Mouse (Mus musculus) midbrain, embryonic 16.5 days (tissue): Measurements from ENCODE around the gene Rad1. TPM values are rescaled to one million over a fixed set of nuclear protein-coding genes. Genes with fewer than 3 reads are reported as not detected.
"Not testable (repeated sequence)": the region's sequence is repeated elsewhere in the genome, so short reads cannot be mapped to it uniquely, and the experiment has no call there.

Experiments used
- ATAC-seq: fragments of 200-750 bp; cut with Nextera tagmentation; 2 replicates; pipeline ENCODE4 v1.8.0; 2017; ENCODE audit warnings: moderate TSS enrichment
- H3K27ac ChIP-seq: fragments of 300-500 bp; sonication (generic); 2 replicates; pipeline ENCODE4 v1.5.1; 2014; ENCODE audit warnings: mild to moderate bottlenecking, low read length, mixed read lengths
- H3K27me3 ChIP-seq: fragments of 300-500 bp; sonication (generic); 2 replicates; pipeline ENCODE4 v1.6.1; 2014; ENCODE audit warnings: low read depth, low read length, mixed read lengths; ENCODE audit not compliant: control insufficient read depth, insufficient read depth
- H3K36me3 ChIP-seq: fragments of 300-500 bp; sonication (generic); 2 replicates; pipeline ENCODE4 v1.6.1; 2014; ENCODE audit warnings: mild to moderate bottlenecking, low read length, moderate library complexity, mixed read lengths; ENCODE audit not compliant: control insufficient read depth, insufficient read depth
- H3K4me1 ChIP-seq: fragments of 300-500 bp; sonication (generic); 2 replicates; pipeline ENCODE4 v1.6.1; 2014; ENCODE audit warnings: mild to moderate bottlenecking, low read length, mixed read lengths; ENCODE audit not compliant: control insufficient read depth, insufficient read depth
- H3K4me2 ChIP-seq: fragments of 300-500 bp; sonication (generic); 2 replicates; pipeline ENCODE4 v1.6.1; 2014; ENCODE audit warnings: mild to moderate bottlenecking, low read length, mixed read lengths
- H3K4me3 ChIP-seq: fragments of 300-500 bp; sonication (generic); 2 replicates; pipeline ENCODE4 v1.5.1; 2014; ENCODE audit warnings: low read depth, mild to moderate bottlenecking, low read length, moderate library complexity, mixed read lengths
- H3K9ac ChIP-seq: fragments of 300-500 bp; sonication (generic); 2 replicates; pipeline ENCODE4 v1.6.1; 2014; ENCODE audit warnings: low read depth, low read length, mixed read lengths
- H3K9me3 ChIP-seq: fragments of 300-500 bp; sonication (generic); replicated peaks from 2 replicates; pipeline ENCODE4 v1.6.1; 2014; ENCODE audit warnings: mild to moderate bottlenecking, low read length, mixed read lengths; ENCODE audit not compliant: control insufficient read depth, poor library complexity, severe bottlenecking
- WGBS: fragments of 180-500 bp; shearing (Covaris S2); extraction: QIAGEN DNeasy Blood & Tissue Kit; methylation state at CpG from one replicate; pipeline ENCODE4 v1.1.7; 2014; 5-methylcytosine and 5-hydroxymethylcytosine counted together
- polyA plus RNA-seq: library from polyadenylated mRNA; unstranded; fragments of >200 nt; fragmentation: Nextera tagmentation; extraction: Ambion mirVana; gene quantifications from 2 replicates; pipeline ENCODE4 v1.2.1, GENCODE M21; 2015

Rad1 gene
- polyA plus RNA-seq, 1 experiment from 2014 or later: 20.1 TPM

- Histone ChIP-seq H3K4me2 (peak overlapping the region; percentile 85), H3K27ac (no peak overlapping the region), H3K9me3 (no peaks in the 10 kb centered on the region), H3K27me3 (no peaks in the 10 kb centered on the region), H3K36me3 (no peaks in the 10 kb centered on the region), H3K9ac (no peak overlapping the region), H3K4me3 (no peak overlapping the region), H3K4me1 (peaks cover 17% of the 10 kb centered on the region)
- 84% methylated on average over 3 of the region's 3 CpGs for WGBS
- no peak for ATAC-seq
Observed at GRCm38 (mm10) chr15:10468761-10469160, 17.1 kb upstream of the Rad1 start.

DNA sequence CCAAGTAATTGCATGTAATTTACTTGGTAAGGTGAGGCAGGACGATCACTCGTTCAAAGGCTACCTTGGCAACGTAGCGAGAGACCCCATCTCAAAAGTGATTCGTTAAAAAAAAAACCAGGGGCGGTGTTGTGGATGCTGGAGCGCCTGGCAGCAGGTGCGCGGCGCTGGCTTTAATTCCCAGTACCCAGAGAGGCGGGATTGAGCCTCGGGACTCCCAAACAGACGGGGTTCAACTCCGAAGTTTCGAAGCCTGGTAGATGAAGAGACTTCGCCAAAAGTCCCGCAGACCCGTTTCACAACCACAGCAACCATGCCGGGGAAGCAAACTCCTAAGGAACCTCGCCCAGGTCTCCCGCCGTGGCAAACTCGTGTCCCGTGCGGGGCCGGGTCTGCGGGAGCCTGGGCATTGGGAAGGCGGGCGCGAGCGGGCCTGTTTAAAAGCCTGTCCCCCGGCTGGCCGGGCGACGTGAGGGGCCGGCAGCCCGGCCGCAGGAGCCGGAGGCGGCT lies 16.1 kb upstream of the Rad1 start:
- under 1% methylated on average over 40 of the region's 40 CpGs for WGBS
- H3K27me3 ChIP-seq: no peaks in the 10 kb centered on the region
- H3K4me3 ChIP-seq: peak overlapping the region; percentile 93
- peaks cover 17% of the 10 kb centered on the region for H3K4me1 ChIP-seq
- peak overlapping the region; percentile 85 for H3K4me2 ChIP-seq
- H3K9ac ChIP-seq: peak overlapping the region; percentile 88
- no peaks in the 10 kb centered on the region for H3K36me3 ChIP-seq
- no peaks in the 10 kb centered on the region for H3K9me3 ChIP-seq
- peak overlapping the region; percentile 85 for H3K27ac ChIP-seq
- peak; percentile 34 for ATAC-seq

DNA sequence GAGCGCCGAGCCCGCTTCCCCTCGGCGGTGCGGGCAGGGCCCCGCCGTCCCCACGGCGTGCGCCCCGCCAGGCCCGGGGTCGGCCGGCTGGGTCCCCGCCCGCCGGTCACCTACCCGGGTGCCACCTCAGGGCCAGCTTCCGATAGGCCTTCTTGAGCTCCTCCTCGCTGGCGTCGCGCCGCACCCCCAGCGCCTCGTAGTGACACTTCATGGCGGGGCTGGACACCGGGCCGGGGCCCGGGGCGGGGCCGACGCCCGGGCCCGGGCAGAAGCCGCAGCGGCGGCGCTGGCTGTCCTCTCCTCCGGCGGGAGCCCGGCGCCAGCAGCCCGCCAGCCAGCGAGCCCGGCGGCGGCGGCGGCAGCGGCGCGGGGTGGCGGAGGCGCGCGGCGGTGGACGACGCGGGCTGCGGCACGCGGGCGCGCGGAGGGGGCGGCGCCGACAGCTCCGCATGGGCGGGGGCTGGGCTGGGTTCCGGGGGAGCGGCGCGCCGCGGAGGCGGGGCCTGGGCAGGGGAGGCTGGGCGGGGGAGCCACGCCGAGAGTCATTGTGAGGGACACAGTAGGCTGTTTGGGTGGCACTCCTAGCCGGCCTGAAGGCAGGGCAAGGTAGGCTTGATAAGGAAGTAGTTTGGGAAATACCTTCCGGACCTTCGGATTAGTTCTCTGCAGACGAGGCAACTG lies 15.5 kb upstream of the Rad1 start, which contains the start of gene Dnajc21:
Dnajc21 (minus strand) TSS at position 366 of the 681 bp plus-strand sequence.
- Histone ChIP-seq H3K27ac (peak within 1 kb of the TSS; percentile 85), H3K27me3 (no peaks in the 10 kb centered on the region), H3K9me3 (no peaks in the 10 kb centered on the region), H3K9ac (peak within 1 kb of the TSS; percentile 88), H3K4me1 (peaks cover 17% of the 10 kb centered on the region), H3K4me2 (peak within 1 kb of the TSS; percentile 85), H3K36me3 (no peaks in the 10 kb centered on the region), H3K4me3 (peak within 1 kb of the TSS; percentile 93)
- WGBS: under 1% methylated on average over 67 of the region's 87 CpGs
- peak; percentile 96 for ATAC-seq

GRCm38 (mm10) chr15:10470941-10471340 lies 14.9 kb upstream of the Rad1 start:
- WGBS: 5% methylated on average over 3 of the region's 3 CpGs
- H3K4me1 ChIP-seq: peaks cover 17% of the 10 kb centered on the region
- H3K4me3 ChIP-seq: peak overlapping the region; percentile 93
- peaks cover 5% of the 10 kb centered on the region; the same call in 1 of the 2 replicates for H3K36me3 ChIP-seq
- no peaks in the 10 kb centered on the region for H3K9me3 ChIP-seq
- ATAC-seq: no peak; the same call in 1 of the 2 replicates
- H3K4me2 ChIP-seq: peak overlapping the region; percentile 85
- H3K27me3 ChIP-seq: no peaks in the 10 kb centered on the region
- H3K27ac ChIP-seq: no peak overlapping the region
- peak overlapping the region; percentile 88 for H3K9ac ChIP-seq

DNA sequence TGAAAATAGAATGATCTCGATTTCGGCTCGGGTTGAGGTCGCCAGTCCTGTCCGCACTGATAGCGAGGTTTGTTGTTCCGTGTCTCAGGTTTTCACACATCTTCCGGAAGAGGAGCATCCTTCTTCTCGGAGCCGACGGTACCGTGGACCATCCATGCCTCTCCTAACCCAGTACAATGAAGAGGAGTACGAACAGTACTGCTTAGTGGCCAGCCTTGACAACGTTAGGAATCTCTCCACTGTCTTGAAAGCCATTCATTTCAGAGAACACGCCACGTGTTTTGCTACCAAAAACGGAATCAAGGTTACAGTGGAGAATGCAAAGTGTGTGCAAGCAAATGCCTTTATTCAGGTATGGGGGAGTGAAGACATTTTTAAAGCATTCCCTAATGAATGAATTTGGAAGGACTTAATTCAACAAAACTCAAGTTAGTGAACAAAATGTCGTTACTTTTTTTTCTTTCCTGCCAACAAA lies 584 bp downstream of the Rad1 start:
- Histone ChIP-seq H3K27me3 (no peaks in the 10 kb centered on the region), H3K9ac (peak overlapping the region; percentile 87), H3K4me2 (peak overlapping the region; percentile 79), H3K4me1 (peaks cover 20% of the 10 kb centered on the region), H3K9me3 (no peaks in the 10 kb centered on the region), H3K4me3 (peak overlapping the region; percentile 89), H3K36me3 (peaks cover 12% of the 10 kb centered on the region; the same call in 1 of the 2 replicates), H3K27ac (peak overlapping the region; percentile 87)
- WGBS: 2% methylated on average over 18 of the region's 18 CpGs
- peak; percentile 79 for ATAC-seq

GRCm38 (mm10) chr15:10487246-10487645 lies 1.4 kb downstream of the Rad1 start:
- 66% methylated on average over 2 of the region's 2 CpGs for WGBS
- Histone ChIP-seq H3K27me3 (no peaks in the 10 kb centered on the region), H3K36me3 (peaks cover 12% of the 10 kb centered on the region; the same call in 1 of the 2 replicates), H3K4me3 (no peak overlapping the region), H3K9ac (no peak overlapping the region), H3K27ac (no peak overlapping the region), H3K9me3 (no peaks in the 10 kb centered on the region), H3K4me1 (peaks cover 20% of the 10 kb centered on the region), H3K4me2 (peak overlapping the region; percentile 79; the same call in 1 of the 2 replicates)
- ATAC-seq: no peak

DNA sequence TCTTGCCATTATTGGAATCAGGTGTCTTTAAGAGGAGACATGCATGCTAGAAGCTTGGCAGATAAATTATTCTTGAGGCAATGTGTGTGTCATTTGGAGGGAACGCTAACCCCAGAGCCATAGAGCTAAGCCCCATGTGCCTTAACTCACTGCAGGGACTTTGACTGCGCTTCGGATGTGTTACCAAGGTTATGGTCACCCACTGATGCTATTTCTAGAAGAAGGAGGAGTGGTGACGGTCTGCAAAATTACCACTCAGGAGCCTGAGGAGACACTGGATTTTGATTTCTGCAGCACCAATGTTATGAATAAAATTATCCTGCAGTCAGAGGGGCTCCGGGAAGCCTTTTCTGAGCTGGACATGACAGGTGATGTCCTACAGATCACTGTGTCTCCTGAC lies 4.3 kb downstream of the Rad1 start:
- no peak overlapping the region for H3K4me3 ChIP-seq
- 91% methylated on average over 5 of the region's 5 CpGs for WGBS
- no peak overlapping the region for H3K4me2 ChIP-seq
- no peaks in the 10 kb centered on the region for H3K27me3 ChIP-seq
- H3K27ac ChIP-seq: no peak overlapping the region
- H3K36me3 ChIP-seq: peaks cover 6% of the 10 kb centered on the region; the same call in 1 of the 2 replicates
- H3K9ac ChIP-seq: no peak overlapping the region
- H3K4me1 ChIP-seq: peaks cover 8% of the 10 kb centered on the region
- H3K9me3 ChIP-seq: no peaks in the 10 kb centered on the region
- no peak for ATAC-seq

GRCm38 (mm10) chr15:10495944-10496343 lies 10.1 kb downstream of the Rad1 start:
- Histone ChIP-seq H3K36me3 (no peaks in the 10 kb centered on the region), H3K9me3 (no peaks in the 10 kb centered on the region), H3K27ac (no peak overlapping the region), H3K4me1 (no peaks in the 10 kb centered on the region), H3K27me3 (no peaks in the 10 kb centered on the region), H3K9ac (no peak overlapping the region), H3K4me3 (no peak overlapping the region), H3K4me2 (no peak overlapping the region)
- no peak for ATAC-seq
- 96% methylated on average over 11 of the region's 11 CpGs for WGBS

DNA sequence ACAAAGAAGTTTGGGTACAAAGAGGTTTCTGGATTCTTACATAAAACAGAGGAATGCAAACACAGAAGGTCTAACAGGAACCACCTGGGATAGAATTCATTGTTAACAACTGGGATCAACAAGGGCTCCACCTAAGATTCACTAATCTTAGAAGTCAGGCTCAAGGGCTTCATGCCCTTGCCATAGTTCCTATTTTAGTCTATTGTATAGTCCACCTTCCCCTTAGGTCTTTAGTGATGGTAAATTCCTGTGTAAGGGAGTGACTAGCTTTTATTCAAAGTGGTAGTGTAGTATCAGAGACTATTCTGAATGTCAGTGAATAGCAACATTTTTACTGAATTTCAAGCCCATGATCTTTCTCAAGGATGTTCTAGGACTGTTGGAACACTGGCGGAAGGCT lies 10.9 kb downstream of the Rad1 start:
- not testable (repeated sequence) for ATAC-seq, H3K4me3 ChIP-seq, H3K9me3 ChIP-seq, H3K27ac ChIP-seq, H3K4me2 ChIP-seq, H3K9ac ChIP-seq, H3K36me3 ChIP-seq, H3K4me1 ChIP-seq, H3K27me3 ChIP-seq
- WGBS: 97% methylated on average over 1 of the region's 1 CpGs
